Mouse (Mus musculus) limb, embryonic 11.5 days (tissue): Measurements from ENCODE around the gene Cacna2d1. TPM values are rescaled to one million over a fixed set of nuclear protein-coding genes. Genes with fewer than 3 reads are reported as not detected.

Experiments
- ATAC-seq: fragments of 200-750 bp; cut with Nextera tagmentation; 2 replicates; pipeline ENCODE4 v1.8.0; 2017; ENCODE audit warnings: low read depth; ENCODE audit not compliant: insufficient number of reproducible peaks, low FRiP score, low TSS enrichment
- DNase-seq: peaks from one replicate; pipeline ENCODE4 v3.0.0-alpha.2; 2015; ENCODE audit warnings: low spot score
- H3K27ac ChIP-seq: fragments of 300-500 bp; sonication (generic); replicated peaks from 2 replicates; pipeline ENCODE4 v1.5.1; 2014; ENCODE audit warnings: low read depth, mild to moderate bottlenecking, low read length
- H3K27me3 ChIP-seq: fragments of 300-500 bp; sonication (generic); 2 replicates; pipeline ENCODE4 v1.6.1; 2014; ENCODE audit warnings: mild to moderate bottlenecking, low read length, mixed read lengths; ENCODE audit not compliant: control insufficient read depth, insufficient read depth
- H3K36me3 ChIP-seq: fragments of 300-500 bp; sonication (generic); 2 replicates; pipeline ENCODE4 v1.6.1; 2014; ENCODE audit warnings: mild to moderate bottlenecking, low read length, moderate library complexity, mixed read lengths; ENCODE audit not compliant: control insufficient read depth, insufficient read depth
- H3K4me1 ChIP-seq: fragments of 300-500 bp; sonication (generic); 2 replicates; pipeline ENCODE4 v1.6.1; 2014; ENCODE audit warnings: low read length, mixed read lengths; ENCODE audit not compliant: control insufficient read depth, insufficient read depth
- H3K4me2 ChIP-seq: fragments of 300-500 bp; sonication (generic); 2 replicates; pipeline ENCODE4 v1.6.1; 2014; ENCODE audit warnings: low read depth, mild to moderate bottlenecking, moderate library complexity; ENCODE audit not compliant: severe bottlenecking
- H3K4me3 ChIP-seq: fragments of 300-500 bp; sonication (generic); 2 replicates; pipeline ENCODE4 v1.5.1; 2014; ENCODE audit warnings: low read depth, low read length
- H3K9ac ChIP-seq: fragments of 300-500 bp; sonication (generic); 2 replicates; pipeline ENCODE4 v1.6.1; 2014; ENCODE audit warnings: mild to moderate bottlenecking, low read length
- H3K9me3 ChIP-seq: fragments of 300-500 bp; sonication (generic); 2 replicates; pipeline ENCODE4 v1.6.1; 2016; ENCODE audit warnings: low read length; ENCODE audit not compliant: control insufficient read depth
- WGBS: fragments of 180-500 bp; shearing (Covaris S2); extraction: QIAGEN DNeasy Blood & Tissue Kit; methylation state at CpG from one replicate; pipeline ENCODE4 v1.1.7; 2014; 5-methylcytosine and 5-hydroxymethylcytosine counted together
- polyA plus RNA-seq: library from polyadenylated mRNA; unstranded; fragments of >200 nt; fragmentation: Nextera tagmentation; extraction: Ambion mirVana; gene quantifications from 2 replicates; pipeline ENCODE4 v1.2.1, GENCODE M21; 2014

Cacna2d1 gene
- polyA plus RNA-seq, 1 experiment from 2014 or later: 9.5 TPM

GRCm38 (mm10) chr5:16225359-16225758 lies 290.9 kb downstream of the Cacna2d1 start:
- Histone ChIP-seq H3K9me3 (no peaks in the 10 kb centered on the region), H3K4me1 (no peaks in the 10 kb centered on the region), H3K4me3 (no peak overlapping the region), H3K36me3 (no peaks in the 10 kb centered on the region), H3K9ac (no peak overlapping the region), H3K27ac (no peak overlapping the region), H3K27me3 (no peaks in the 10 kb centered on the region), H3K4me2 (no peak overlapping the region)
- DNase-seq (no peak), ATAC-seq (no peak)
- WGBS: 83% methylated on average over 2 of the region's 2 CpGs

- no peak for ATAC-seq
- Histone ChIP-seq H3K4me1 (no peaks in the 10 kb centered on the region), H3K9me3 (no peaks in the 10 kb centered on the region), H3K4me3 (no peak overlapping the region), H3K36me3 (no peaks in the 10 kb centered on the region), H3K9ac (no peak overlapping the region), H3K27ac (no peak overlapping the region), H3K27me3 (no peaks in the 10 kb centered on the region), H3K4me2 (no peak overlapping the region)
- no peak for DNase-seq
- WGBS: 93% methylated on average over 3 of the region's 3 CpGs
These were observed 294.9 kb downstream of the Cacna2d1 start for GRCm38 (mm10) chr5:16229384-16229783.

- no peak for ATAC-seq
- Histone ChIP-seq H3K27ac (no peak overlapping the region), H3K4me3 (no peak overlapping the region), H3K4me1 (0 out of 2 replicates have a peak, but pooled peaks cover 2% of the 10 kb centered on the region), H3K9me3 (no peaks in the 10 kb centered on the region), H3K36me3 (no peaks in the 10 kb centered on the region), H3K27me3 (no peaks in the 10 kb centered on the region), H3K9ac (no peak overlapping the region), H3K4me2 (no peak overlapping the region)
- DNase-seq: no peak
- 91% methylated on average over 9 of the region's 9 CpGs for WGBS
These were observed 297.0 kb downstream of the Cacna2d1 start for GRCm38 (mm10) chr5:16231477-16231876.

- DNase-seq (no peak), ATAC-seq (no peak)
- no peak overlapping the region for H3K4me2 ChIP-seq
- WGBS: 37% methylated on average over 6 of the region's 6 CpGs
- no peaks in the 10 kb centered on the region for H3K36me3 ChIP-seq
- no peak overlapping the region for H3K4me3 ChIP-seq
- no peak overlapping the region for H3K9ac ChIP-seq
- H3K4me1 ChIP-seq: 0 out of 2 replicates have a peak, but pooled peaks cover 2% of the 10 kb centered on the region
- no peaks in the 10 kb centered on the region for H3K27me3 ChIP-seq
- H3K9me3 ChIP-seq: no peaks in the 10 kb centered on the region
- H3K27ac ChIP-seq: no peak overlapping the region
These were observed 300.4 kb downstream of the Cacna2d1 start for GRCm38 (mm10) chr5:16234891-16235290.

- Histone ChIP-seq H3K4me2 (no peak overlapping the region), H3K9me3 (no peaks in the 10 kb centered on the region), H3K36me3 (no peaks in the 10 kb centered on the region), H3K27ac (no peak overlapping the region), H3K9ac (no peak overlapping the region), H3K27me3 (no peaks in the 10 kb centered on the region), H3K4me3 (no peak overlapping the region), H3K4me1 (0 out of 2 replicates have a peak, but pooled peaks cover 2% of the 10 kb centered on the region)
- DNase-seq (no peak), ATAC-seq (no peak)
- WGBS: 73% methylated on average over 2 of the region's 2 CpGs
These were observed 301.4 kb downstream of the Cacna2d1 start for GRCm38 (mm10) chr5:16235864-16236263.

GRCm38 (mm10) chr5:16236608-16237007 lies 302.1 kb downstream of the Cacna2d1 start:
- Histone ChIP-seq H3K27me3 (no peaks in the 10 kb centered on the region), H3K4me3 (no peak overlapping the region), H3K9ac (no peak overlapping the region), H3K4me2 (no peak overlapping the region), H3K9me3 (no peaks in the 10 kb centered on the region), H3K36me3 (no peaks in the 10 kb centered on the region), H3K27ac (no peak overlapping the region), H3K4me1 (0 out of 2 replicates have a peak, but pooled peaks cover 2% of the 10 kb centered on the region)
- ATAC-seq: no peak
- DNase-seq: no peak
- WGBS: 83% methylated on average over 4 of the region's 4 CpGs

GRCm38 (mm10) chr5:16237972-16238371 lies 303.5 kb downstream of the Cacna2d1 start:
- Histone ChIP-seq H3K27ac (no peak overlapping the region), H3K27me3 (no peaks in the 10 kb centered on the region), H3K9ac (no peak overlapping the region), H3K4me1 (0 out of 2 replicates have a peak, but pooled peaks cover 2% of the 10 kb centered on the region), H3K9me3 (no peaks in the 10 kb centered on the region), H3K4me3 (no peak overlapping the region), H3K36me3 (no peaks in the 10 kb centered on the region), H3K4me2 (no peak overlapping the region)
- DNase-seq (no peak), ATAC-seq (no peak)
- 48% methylated on average over 5 of the region's 5 CpGs for WGBS

GRCm38 (mm10) chr5:16240255-16240654 lies 305.8 kb downstream of the Cacna2d1 start:
- WGBS: 89% methylated on average over 3 of the region's 3 CpGs

GRCm38 (mm10) chr5:16243599-16243998 lies 309.1 kb downstream of the Cacna2d1 start:
- no peaks in the 10 kb centered on the region for H3K4me1 ChIP-seq
- H3K27me3 ChIP-seq: no peaks in the 10 kb centered on the region
- H3K4me2 ChIP-seq: no peak overlapping the region
- WGBS: 82% methylated on average over 2 of the region's 2 CpGs
- H3K4me3 ChIP-seq: no peak overlapping the region
- no peak overlapping the region for H3K9ac ChIP-seq
- H3K36me3 ChIP-seq: no peaks in the 10 kb centered on the region
- no peaks in the 10 kb centered on the region for H3K9me3 ChIP-seq
- DNase-seq (no peak), ATAC-seq (no peak)
- H3K27ac ChIP-seq: no peak overlapping the region

More at GRCm38 (mm10) chr5:16240255-16240654, 305.8 kb downstream of the Cacna2d1 start:
- no peaks in the 10 kb centered on the region for H3K27me3 ChIP-seq
- H3K4me3 ChIP-seq: no peak overlapping the region
- no peak for DNase-seq
- no peak for ATAC-seq
- H3K4me2 ChIP-seq: no peak overlapping the region
- H3K36me3 ChIP-seq: no peaks in the 10 kb centered on the region
- no peaks in the 10 kb centered on the region for H3K4me1 ChIP-seq
- H3K9me3 ChIP-seq: no peaks in the 10 kb centered on the region
- H3K27ac ChIP-seq: no peak overlapping the region
- no peak overlapping the region for H3K9ac ChIP-seq
